Mouse (Mus musculus) midbrain, embryonic 11.5 days (tissue): ENCODE results near the gene Car14. TPM values are rescaled to one million over a fixed set of nuclear protein-coding genes. Genes with fewer than 3 reads are reported as not detected.
"Not testable (repeated sequence)": the region's sequence is repeated elsewhere in the genome, so short reads cannot be mapped to it uniquely, and the experiment has no call there.

ENCODE experiments used
- ATAC-seq: fragments of 200-750 bp; cut with Nextera tagmentation; 2 replicates; pipeline ENCODE4 v1.8.0; 2017; ENCODE audit warnings: moderate TSS enrichment, moderate library complexity; ENCODE audit not compliant: low FRiP score
- DNase-seq: peaks from one replicate; pipeline ENCODE4 v3.0.0; 2015; ENCODE audit warnings: low spot score; ENCODE audit errors: missing footprints
- H3K27ac ChIP-seq: fragments of 300-500 bp; sonication (generic); 2 replicates; pipeline ENCODE4 v1.5.1; 2014; ENCODE audit warnings: low read depth, low read length
- H3K27me3 ChIP-seq: fragments of 300-500 bp; sonication (generic); 2 replicates; pipeline ENCODE4 v1.6.1; 2014; ENCODE audit warnings: mild to moderate bottlenecking, low read length, moderate library complexity, mixed read lengths; ENCODE audit not compliant: control insufficient read depth, insufficient read depth
- H3K36me3 ChIP-seq: fragments of 300-500 bp; sonication (generic); 2 replicates; pipeline ENCODE4 v1.6.1; 2014; ENCODE audit warnings: mild to moderate bottlenecking, low read length, moderate library complexity, mixed read lengths; ENCODE audit not compliant: control insufficient read depth, insufficient read depth
- H3K4me1 ChIP-seq: fragments of 300-500 bp; sonication (generic); 2 replicates; pipeline ENCODE4 v1.6.1; 2014; ENCODE audit warnings: low read length; ENCODE audit not compliant: control insufficient read depth, insufficient read depth
- H3K4me2 ChIP-seq: fragments of 300-500 bp; sonication (generic); 2 replicates; pipeline ENCODE4 v1.6.1; 2014; ENCODE audit warnings: mild to moderate bottlenecking, moderate library complexity
- H3K4me3 ChIP-seq: fragments of 300-500 bp; sonication (generic); 2 replicates; pipeline ENCODE4 v1.5.1; 2014; ENCODE audit warnings: low read depth, low read length
- H3K9ac ChIP-seq: fragments of 300-500 bp; sonication (generic); 2 replicates; pipeline ENCODE4 v1.6.1; 2014; ENCODE audit warnings: low read length
- H3K9me3 ChIP-seq: fragments of 300-500 bp; sonication (generic); 2 replicates; pipeline ENCODE4 v1.6.1; 2016; ENCODE audit warnings: low read length; ENCODE audit not compliant: control insufficient read depth
- WGBS: fragments of 180-500 bp; shearing (Covaris S2); extraction: QIAGEN DNeasy Blood & Tissue Kit; methylation state at CpG from one replicate; pipeline ENCODE4 v1.1.7; 2014; 5-methylcytosine and 5-hydroxymethylcytosine counted together
- polyA plus RNA-seq: library from polyadenylated mRNA; unstranded; fragments of >200 nt; fragmentation: Nextera tagmentation; extraction: Ambion mirVana; gene quantifications from 2 replicates; pipeline ENCODE4 v1.2.1, GENCODE M21; 2014

Gene Car14
- polyA plus RNA-seq = 32.1 and 33.4 TPM in 2 replicates

DNA sequence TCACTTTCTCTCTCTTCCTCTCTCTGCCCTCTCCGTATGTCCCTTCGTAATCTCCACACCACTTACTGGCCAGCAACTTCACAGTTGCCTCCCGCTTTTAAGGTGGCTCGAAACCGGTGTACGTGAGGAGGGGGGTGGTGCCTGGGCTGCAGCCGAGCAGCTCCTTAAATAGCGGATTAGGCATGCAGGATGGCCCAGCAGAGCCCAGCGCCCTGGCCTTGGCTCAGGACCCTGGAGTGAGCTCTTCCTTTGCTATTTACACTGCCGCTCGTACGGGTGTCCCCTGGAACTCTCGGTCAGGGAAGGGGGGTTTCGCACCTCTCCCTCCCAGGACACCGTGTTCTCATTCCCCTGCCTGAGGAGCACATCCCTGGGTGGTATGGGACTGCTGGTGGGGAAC is at the start of gene Car14:
Car14 (minus strand) TSS at position 124 of the 400 bp plus-strand sequence.
- peak within 1 kb of the TSS; percentile 28 for H3K4me3 ChIP-seq
- H3K9ac ChIP-seq = peak within 1 kb of the TSS; percentile 62
- H3K4me1 ChIP-seq = peaks cover 28% of the 10 kb centered on the region
- peak within 1 kb of the TSS; percentile 56 for H3K4me2 ChIP-seq
- H3K9me3 ChIP-seq = no peaks in the 10 kb centered on the region
- H3K27me3 ChIP-seq = peaks cover 2% of the 10 kb centered on the region; the same call in 1 of the 2 replicates
- ATAC-seq (peak; percentile 66; the same call in 1 of the 2 replicates), DNase-seq (peak; percentile 94)
- H3K36me3 ChIP-seq = no peaks in the 10 kb centered on the region
- WGBS = 1% methylated on average over 15 of the region's 15 CpGs
- H3K27ac ChIP-seq = peak within 1 kb of the TSS; percentile 59

DNA sequence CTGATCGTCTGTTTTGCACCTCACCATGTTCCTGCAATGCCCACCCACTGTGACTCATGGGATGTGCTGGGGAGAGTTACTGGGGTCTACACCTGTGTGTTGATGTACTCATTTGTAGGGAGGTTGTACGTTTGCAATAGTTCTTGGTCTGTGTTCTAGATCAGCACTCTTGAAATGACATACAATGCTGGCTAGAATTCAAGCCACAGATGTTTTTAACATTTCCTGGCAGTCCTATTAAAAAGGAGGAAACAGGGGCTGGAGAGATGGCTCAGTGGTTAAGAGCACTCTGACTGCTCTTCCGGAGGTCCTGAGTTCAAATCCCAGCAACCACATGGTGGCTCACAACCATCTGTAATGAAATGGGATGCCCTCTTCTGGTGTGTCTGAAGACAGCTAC is 49.0 kb upstream of the Car14 start:
- peaks cover 10% of the 10 kb centered on the region for H3K4me1 ChIP-seq
- H3K36me3 ChIP-seq = no peaks in the 10 kb centered on the region
- no peaks in the 10 kb centered on the region for H3K9me3 ChIP-seq
- no peak for DNase-seq
- 63% methylated on average over 3 of the region's 3 CpGs for WGBS
- no peak overlapping the region for H3K4me2 ChIP-seq
- peak overlapping the region; percentile 64 for H3K27ac ChIP-seq
- ATAC-seq = no peak
- H3K9ac ChIP-seq = peak overlapping the region; percentile 32; the same call in 1 of the 2 replicates
- no peaks in the 10 kb centered on the region for H3K27me3 ChIP-seq
- H3K4me3 ChIP-seq = no peak overlapping the region

DNA sequence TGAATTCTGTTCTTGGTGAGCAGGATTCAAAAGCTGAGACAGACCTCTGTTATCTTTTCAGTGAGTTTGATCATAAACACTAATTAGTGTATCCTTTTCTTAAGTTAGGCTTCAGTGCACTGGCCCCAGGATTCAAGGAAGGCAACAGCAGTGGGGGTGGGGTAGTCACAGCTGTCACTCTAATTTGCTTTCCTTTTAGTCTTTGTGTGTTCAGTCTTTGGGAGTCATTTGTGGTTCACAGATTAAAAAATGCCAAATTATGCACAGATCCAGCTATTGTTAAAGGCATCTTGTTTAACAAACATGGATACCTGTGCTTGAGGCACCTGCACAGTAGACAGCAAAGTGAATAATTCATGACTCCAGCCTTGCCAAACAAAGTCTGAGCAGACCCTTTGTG is 48.5 kb upstream of the Car14 start:
- Histone ChIP-seq H3K4me2 (no peak overlapping the region), H3K27ac (peak overlapping the region; percentile 64), H3K9me3 (no peaks in the 10 kb centered on the region), H3K27me3 (no peaks in the 10 kb centered on the region), H3K4me3 (no peak overlapping the region), H3K4me1 (peaks cover 10% of the 10 kb centered on the region), H3K9ac (peak overlapping the region; percentile 32; the same call in 1 of the 2 replicates), H3K36me3 (no peaks in the 10 kb centered on the region)
- DNase-seq = peak; percentile 91
- ATAC-seq = no peak

DNA sequence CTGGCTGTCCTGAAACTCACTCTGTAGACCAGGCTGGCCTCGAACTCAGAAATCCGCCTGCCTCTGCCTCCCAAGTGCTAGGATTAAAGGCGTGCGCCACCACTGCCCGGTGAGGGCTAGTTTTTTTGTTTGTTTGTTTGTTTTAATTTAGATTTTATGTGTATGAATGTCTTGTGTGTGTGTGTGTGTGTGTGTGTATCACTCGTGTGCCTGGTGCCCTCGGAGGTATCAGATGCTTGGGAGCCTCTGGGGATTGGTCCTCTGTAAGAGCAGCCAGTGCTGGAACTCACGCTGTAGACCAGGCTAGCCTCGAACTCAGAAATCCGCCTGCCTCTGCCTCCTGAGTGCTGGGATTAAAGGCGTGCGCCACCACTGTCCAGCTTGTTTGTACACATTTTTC is 47.1 kb upstream of the Car14 start:
- not testable (repeated sequence) for DNase-seq, H3K36me3 ChIP-seq, H3K27me3 ChIP-seq, H3K9me3 ChIP-seq
- ATAC-seq = peak; percentile 25; the same call in 1 of the 2 replicates
- peak overlapping the region; percentile 94 for H3K27ac ChIP-seq
- 74% methylated on average over 12 of the region's 12 CpGs for WGBS
- H3K9ac ChIP-seq = peak overlapping the region; percentile 69
- H3K4me1 ChIP-seq = peaks cover 10% of the 10 kb centered on the region
- peak overlapping the region; percentile 47 for H3K4me3 ChIP-seq
- peak overlapping the region; percentile 52 for H3K4me2 ChIP-seq

DNA sequence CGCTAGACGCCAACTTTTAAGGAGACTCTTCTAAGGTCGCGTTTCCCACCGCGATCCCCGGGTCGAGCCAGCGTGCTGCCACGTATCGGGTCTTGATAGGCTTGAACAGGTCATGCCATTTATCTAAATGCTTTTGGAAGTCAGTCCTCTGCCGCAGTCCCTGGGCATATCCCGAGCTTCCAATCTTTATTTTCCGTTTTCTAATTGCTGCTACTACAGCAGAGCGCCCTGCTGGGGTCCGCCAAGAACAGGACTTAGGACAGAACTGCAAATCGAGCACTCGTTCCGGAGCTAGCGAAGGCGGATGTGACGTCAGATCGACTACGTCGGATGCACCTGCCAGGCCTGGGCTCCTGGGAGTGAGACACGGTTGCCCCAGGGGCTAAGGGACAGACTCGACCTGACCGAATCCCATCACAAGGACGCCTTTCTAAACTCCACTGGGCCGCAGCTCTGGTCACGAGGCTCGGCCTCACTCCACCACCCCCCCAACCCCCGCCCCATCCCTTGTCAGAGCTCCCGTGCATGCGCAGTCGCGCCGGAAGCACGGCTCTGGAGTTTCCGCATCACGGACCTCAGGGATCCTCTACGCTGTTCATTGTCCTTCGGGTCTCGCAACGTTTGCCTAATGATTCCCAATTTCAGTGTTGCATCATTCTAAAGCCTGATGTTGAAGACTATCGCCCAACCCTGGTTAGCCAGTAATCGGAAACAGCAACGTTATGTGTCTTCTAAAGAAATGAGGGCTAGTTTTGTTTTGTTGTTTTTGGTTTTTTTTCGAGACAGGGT is 46.5 kb upstream of the Car14 start:
- peak overlapping the region; percentile 52 for H3K4me2 ChIP-seq
- DNase-seq (peak; percentile 99), ATAC-seq (peak; percentile 95)
- no peaks in the 10 kb centered on the region for H3K27me3 ChIP-seq
- no peaks in the 10 kb centered on the region for H3K9me3 ChIP-seq
- 2% methylated on average over 49 of the region's 49 CpGs for WGBS
- H3K9ac ChIP-seq = peak overlapping the region; percentile 69
- H3K27ac ChIP-seq = peak overlapping the region; percentile 94
- H3K4me1 ChIP-seq = peaks cover 10% of the 10 kb centered on the region
- H3K36me3 ChIP-seq = peaks cover under 1% of the 10 kb centered on the region; the same call in 1 of the 2 replicates
- H3K4me3 ChIP-seq = peak overlapping the region; percentile 47

DNA sequence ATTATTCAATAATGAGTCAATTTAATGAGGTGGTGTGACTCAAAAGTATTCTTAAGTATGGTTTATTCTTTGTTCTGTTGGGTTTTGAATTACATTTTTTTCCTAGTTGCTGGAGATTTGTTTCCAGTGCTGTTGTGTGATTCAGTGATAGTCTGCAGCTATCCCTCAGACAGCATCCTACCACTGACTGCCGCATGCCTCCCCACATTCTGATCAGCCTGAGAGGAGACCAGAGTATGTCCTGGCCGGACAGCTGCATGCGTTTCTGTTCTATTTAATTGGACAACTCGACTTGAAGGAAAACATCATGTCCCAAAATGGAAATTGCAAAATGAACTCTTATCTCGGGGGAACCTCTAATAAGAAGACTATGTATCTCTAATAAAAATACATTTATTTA is 43.8 kb upstream of the Car14 start:
- Histone ChIP-seq H3K36me3 (peaks cover 7% of the 10 kb centered on the region), H3K27me3 (no peaks in the 10 kb centered on the region), H3K4me3 (no peak overlapping the region), H3K9me3 (no peaks in the 10 kb centered on the region), H3K4me1 (peaks cover 7% of the 10 kb centered on the region), H3K9ac (no peak overlapping the region), H3K27ac (no peak overlapping the region), H3K4me2 (no peak overlapping the region)
- ATAC-seq (no peak), DNase-seq (no peak)
- WGBS = 88% methylated on average over 5 of the region's 5 CpGs

DNA sequence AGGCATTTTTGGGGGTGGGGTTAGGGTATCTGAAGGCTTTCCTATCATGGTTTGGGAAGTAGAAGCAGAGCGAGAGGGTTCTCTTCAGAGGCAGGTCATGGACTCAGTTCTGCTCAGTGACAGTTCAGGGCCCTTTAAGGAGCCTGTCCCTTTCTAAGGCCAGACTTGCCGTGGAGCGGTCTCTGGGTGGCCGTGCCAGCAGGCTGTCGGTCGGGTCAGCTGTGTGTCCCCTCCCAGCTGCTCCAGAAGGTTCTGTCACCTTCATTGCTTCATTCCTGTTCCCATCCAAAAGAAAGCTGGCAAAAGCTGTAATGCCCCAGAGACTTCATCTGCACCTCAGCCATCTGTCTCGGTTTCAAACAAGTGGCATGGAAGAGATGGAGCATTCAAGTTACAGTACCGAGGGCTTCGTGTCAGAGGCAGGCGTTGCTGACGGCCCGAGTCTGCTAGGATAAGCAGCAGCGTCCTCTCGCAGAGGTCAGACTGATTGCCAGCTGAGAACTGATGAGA is 41.3 kb upstream of the Car14 start:
- H3K36me3 ChIP-seq = peaks cover 19% of the 10 kb centered on the region
- DNase-seq = no peak
- 92% methylated on average over 14 of the region's 14 CpGs for WGBS
- no peak for ATAC-seq
- no peak overlapping the region for H3K9ac ChIP-seq
- H3K27me3 ChIP-seq = no peaks in the 10 kb centered on the region
- no peak overlapping the region for H3K4me3 ChIP-seq
- no peak overlapping the region for H3K4me2 ChIP-seq
- H3K4me1 ChIP-seq = no peaks in the 10 kb centered on the region
- no peaks in the 10 kb centered on the region for H3K9me3 ChIP-seq
- H3K27ac ChIP-seq = no peak overlapping the region

DNA sequence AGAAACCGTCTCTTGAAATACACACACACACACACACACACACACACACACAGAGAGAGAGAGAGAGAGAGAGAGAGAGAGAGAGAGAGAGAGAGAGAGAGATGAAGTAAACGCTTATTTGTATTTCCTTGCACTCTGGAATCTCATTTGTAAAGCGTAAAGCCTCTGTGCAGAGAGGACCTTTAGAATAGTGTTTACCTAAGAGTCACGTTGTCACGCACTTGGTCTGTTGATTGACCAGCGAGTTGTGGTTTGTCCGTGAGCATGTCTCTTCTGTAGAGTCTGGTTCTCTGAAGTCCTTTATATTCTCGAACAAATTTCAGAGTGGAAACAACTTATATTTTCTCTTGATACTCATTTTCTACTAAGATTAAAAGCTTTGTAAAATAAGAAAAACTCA is 40.3 kb upstream of the Car14 start:
- Histone ChIP-seq H3K9me3 (no peaks in the 10 kb centered on the region), H3K4me3 (no peak overlapping the region), H3K36me3 (peaks cover 26% of the 10 kb centered on the region), H3K9ac (no peak overlapping the region), H3K4me1 (no peaks in the 10 kb centered on the region), H3K27me3 (no peaks in the 10 kb centered on the region), H3K27ac (no peak overlapping the region), H3K4me2 (no peak overlapping the region)
- WGBS = 90% methylated on average over 8 of the region's 8 CpGs
- no peak for DNase-seq
- ATAC-seq = no peak

DNA sequence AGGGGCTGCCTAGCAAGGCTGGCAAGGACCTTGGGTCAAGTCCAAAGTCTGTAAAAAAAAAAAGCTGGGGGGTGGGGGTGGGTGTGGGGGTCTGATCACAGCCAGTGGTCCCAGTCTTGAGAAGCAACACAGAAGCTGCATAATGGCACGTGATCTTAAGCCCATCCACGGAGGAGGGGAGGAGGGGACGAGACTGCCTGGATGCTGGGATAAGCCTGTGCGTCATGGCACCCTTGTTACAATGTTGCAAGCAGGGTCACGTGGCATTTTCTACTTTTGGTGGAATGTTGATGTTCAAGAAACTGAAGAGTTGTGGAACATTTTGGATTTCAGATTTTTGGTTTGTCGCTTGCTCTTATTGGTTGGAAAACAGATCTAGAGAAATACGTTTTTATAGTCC is 38.7 kb upstream of the Car14 start:
- WGBS = 96% methylated on average over 7 of the region's 7 CpGs

More for the DNA sequence above, 38.7 kb upstream of the Car14 start:
- Histone ChIP-seq H3K36me3 (peaks cover 38% of the 10 kb centered on the region), H3K9me3 (no peaks in the 10 kb centered on the region), H3K27me3 (no peaks in the 10 kb centered on the region), H3K4me3 (no peak overlapping the region), H3K9ac (no peak overlapping the region), H3K4me1 (no peaks in the 10 kb centered on the region), H3K4me2 (no peak overlapping the region), H3K27ac (no peak overlapping the region)
- ATAC-seq = no peak
- no peak for DNase-seq
